Mouse (Mus musculus) heart, adult 2 months (tissue): ENCODE data around the gene Dnajb13.

Source experiments
- CTCF ChIP-seq: fragments of 200-600 bp; IDR thresholded peaks from 2 replicates; pipeline ENCODE4 v1.8.1; 2022; ENCODE audit warnings: antibody characterized with exemption, mild to moderate bottlenecking, moderate library complexity
- EP300 ChIP-seq: fragments of 200-500 bp; IDR thresholded peaks from 2 replicates; pipeline ENCODE4 v1.6.1; 2011; ENCODE audit warnings: low read depth, low read length, control low read depth; ENCODE audit not compliant: insufficient read depth
- POLR2A ChIP-seq: fragments of 200-500 bp; IDR thresholded peaks from 2 replicates; pipeline ENCODE4 v1.6.1; 2011; ENCODE audit warnings: mild to moderate bottlenecking, low read depth, low read length, control low read depth; ENCODE audit not compliant: insufficient read depth

DNA sequence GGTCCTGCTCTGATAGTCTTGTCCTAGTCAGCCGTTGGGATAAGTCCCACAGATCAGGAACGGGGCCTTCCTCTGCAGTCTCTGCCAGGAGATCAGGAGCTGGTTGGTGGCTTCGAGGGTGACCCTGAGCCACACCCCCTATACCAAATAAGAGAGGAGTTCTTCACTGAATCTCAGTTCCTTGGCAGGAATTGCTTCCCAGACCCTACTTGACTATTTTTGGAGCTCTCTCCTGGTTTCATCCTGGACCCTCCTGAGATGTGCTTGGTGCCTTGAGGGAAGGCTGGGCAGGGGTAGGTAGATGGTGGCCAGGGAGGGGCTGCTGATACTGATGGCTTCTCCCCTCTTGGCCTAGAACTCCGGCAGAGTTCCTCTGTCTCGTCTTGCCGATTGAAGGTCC, 18.4 kb downstream of the Dnajb13 start:
- TF ChIP-seq EP300 = no peak
- no peak for TF ChIP-seq CTCF
- TF ChIP-seq POLR2A = no peak
